Mouse (Mus musculus) cerebellum, adult 2 months (tissue): ENCODE measurements around the gene Slc7a5.

Experiments
- CTCF ChIP-seq: fragments of 200-500 bp; IDR thresholded peaks from 2 replicates; pipeline ENCODE4 v1.5.1; 2011; ENCODE audit warnings: low read depth, mild to moderate bottlenecking, control low read depth, low read length, moderate library complexity, borderline replicate concordance; ENCODE audit not compliant: insufficient read depth
- POLR2A ChIP-seq: fragments of 200-500 bp; IDR thresholded peaks from 2 replicates; pipeline ENCODE4 v1.6.1; 2011; ENCODE audit warnings: low read length, control low read depth, borderline replicate concordance; ENCODE audit not compliant: insufficient read depth

DNA sequence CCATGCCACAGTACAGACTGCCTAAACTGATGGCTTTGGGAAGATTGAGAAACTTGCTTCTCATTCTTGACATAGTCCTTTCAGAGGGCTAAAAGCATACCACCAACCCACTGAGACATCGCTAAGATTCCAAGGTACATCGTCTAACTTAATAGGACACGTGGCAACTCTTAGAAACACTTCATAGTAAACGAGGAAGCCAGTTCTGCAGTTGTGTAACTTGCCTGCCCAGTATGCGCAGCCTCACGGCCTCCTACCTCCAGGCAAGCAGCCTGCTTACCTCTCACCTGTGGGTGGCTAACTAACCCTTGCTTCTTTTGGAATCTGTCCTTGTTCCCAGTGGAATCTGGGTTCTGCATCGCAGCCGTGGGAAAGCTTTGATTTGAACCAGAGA is 1.7 kb upstream of the Slc7a5 start:
- TF ChIP-seq POLR2A (no peak), CTCF (no peak)
